Mouse (Mus musculus) C2C12 (cell line): Measurements from ENCODE around the gene Prrc2b.

Experiments used
- CTCF ChIP-seq: IDR thresholded peaks from one replicate; pipeline ENCODE4 v1.5.1; 2011; ENCODE audit not compliant: control insufficient read depth, insufficient read depth, insufficient read length
- MAX ChIP-seq: IDR thresholded peaks from one replicate; pipeline ENCODE4 v1.6.1; 2011; ENCODE audit warnings: mild to moderate bottlenecking, control low read depth

DNA sequence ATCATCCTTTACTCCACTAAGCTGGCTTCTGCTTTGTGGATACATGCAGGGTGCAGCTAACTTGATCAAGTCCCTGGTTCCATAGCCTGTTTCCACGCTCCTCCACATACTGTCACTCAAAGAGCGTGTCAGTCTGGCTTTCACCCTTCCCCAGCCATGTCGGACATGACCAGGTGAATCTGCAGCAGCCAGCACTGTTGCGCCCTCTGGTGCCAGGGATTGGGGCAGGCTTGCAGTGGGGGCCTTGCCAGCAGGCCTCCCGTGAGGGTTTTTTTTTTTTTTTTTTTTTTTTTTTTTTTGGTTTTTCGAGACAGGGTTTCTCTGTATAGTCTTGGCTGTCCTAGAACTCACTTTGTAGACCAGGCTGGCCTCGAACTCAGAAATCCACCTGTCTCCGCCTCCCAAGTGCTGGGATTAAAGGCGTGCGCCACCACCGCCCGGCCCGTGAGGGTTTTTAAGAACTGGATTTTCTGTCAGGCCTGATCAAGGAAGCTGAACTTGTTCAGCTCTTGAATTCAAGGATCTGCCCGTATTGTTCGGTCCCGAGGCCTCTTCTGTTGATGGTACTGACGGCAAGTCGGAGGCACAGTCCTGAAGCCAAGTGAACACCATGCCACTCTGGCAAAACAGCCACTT lies 41.1 kb downstream of the Prrc2b start:
- no peak for TF ChIP-seq MAX
- TF ChIP-seq CTCF = peak; percentile 84
